Mouse (Mus musculus): ENCODE data around the gene Anxa5. TPM values are rescaled to one million over a fixed set of nuclear protein-coding genes. Genes with fewer than 3 reads are reported as not detected.

Anxa5 gene
- polyA plus RNA-seq, 1 experiment from 2014 or later = 184 TPM

DNA sequence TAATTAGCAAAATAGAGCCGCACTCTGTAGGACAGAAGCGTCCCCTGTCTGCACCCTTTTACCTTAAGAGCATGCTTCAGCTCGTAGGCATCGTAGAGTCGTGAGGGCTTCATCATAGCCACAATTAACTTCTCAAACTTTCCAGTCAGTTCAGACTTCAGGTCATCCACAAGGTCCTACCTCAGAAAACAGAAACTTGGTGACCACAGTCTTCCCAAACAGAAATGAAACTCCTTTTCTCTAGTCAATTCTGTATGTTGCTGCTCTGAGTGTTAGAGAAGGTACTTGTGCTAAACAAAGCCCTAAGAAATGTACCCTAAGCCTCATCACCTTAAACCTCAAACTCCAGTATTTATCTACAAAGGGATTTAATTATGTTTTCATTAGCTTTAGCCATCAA lies 13.9 kb downstream of the Anxa5 start:
- Histone ChIP-seq H3K4me2 (replicated peaks; ENCODE audit: low read depth) (no peak overlapping the region), H3K27me3 (replicated peaks; ENCODE audit: control insufficient read depth, insufficient read depth, low read length) (no peaks in the 10 kb centered on the region), H3K4me3 (ENCODE audit: low read depth, low read length) (no peak overlapping the region), H3K27ac (ENCODE audit: low read depth, low read length) (no peak overlapping the region), H3K9me3 (ENCODE audit: control insufficient read depth) (no peaks in the 10 kb centered on the region), H3K9ac (ENCODE audit: low read depth, low read length) (no peak overlapping the region), H3K36me3 (ENCODE audit: control insufficient read depth, insufficient read depth) (peaks cover 19% of the 10 kb centered on the region; the same call in 1 of the 2 replicates), H3K4me1 (replicated peaks; ENCODE audit: control insufficient read depth, insufficient read depth, low read length) (no peaks in the 10 kb centered on the region)
- ATAC-seq = no peak
- TF ChIP-seq CTCF (IDR thresholded peaks at IDR 0.05; ENCODE audit: low read depth) = no peak
- WGBS = 89% methylated on average over 5 of the region's 5 CpGs

DNA sequence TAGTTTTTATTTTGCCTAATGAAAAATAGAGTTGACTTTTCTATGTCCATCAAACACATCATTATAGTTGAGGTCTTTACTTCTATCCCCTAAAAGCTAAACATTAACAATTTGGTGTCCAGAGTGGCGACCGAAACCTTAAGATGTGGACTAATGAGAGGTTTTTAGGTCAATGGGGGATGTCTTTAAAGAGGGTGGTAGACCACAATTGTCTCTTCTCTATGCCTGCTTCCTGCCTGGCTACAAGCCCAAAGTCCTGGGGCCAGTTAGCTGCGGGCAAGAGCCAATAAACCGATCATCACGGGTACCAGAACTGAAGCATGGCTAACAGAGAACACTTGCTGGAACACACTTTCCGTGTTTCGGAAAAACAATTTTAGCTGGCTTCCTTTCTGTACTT lies 15.0 kb downstream of the Anxa5 start:
- H3K36me3 ChIP-seq (ENCODE audit: control insufficient read depth, insufficient read depth) = peaks cover 20% of the 10 kb centered on the region; the same call in 1 of the 2 replicates
- H3K4me3 ChIP-seq (ENCODE audit: low read depth, low read length) = no peak overlapping the region
- no peaks in the 10 kb centered on the region for H3K4me1 ChIP-seq (replicated peaks; ENCODE audit: control insufficient read depth, insufficient read depth, low read length)
- TF ChIP-seq CTCF (IDR thresholded peaks at IDR 0.05; ENCODE audit: low read depth) = no peak
- H3K9me3 ChIP-seq (ENCODE audit: control insufficient read depth) = no peaks in the 10 kb centered on the region
- H3K27ac ChIP-seq (ENCODE audit: low read depth, low read length) = no peak overlapping the region
- no peak for ATAC-seq
- no peaks in the 10 kb centered on the region for H3K27me3 ChIP-seq (replicated peaks; ENCODE audit: control insufficient read depth, insufficient read depth, low read length)
- WGBS = 79% methylated on average over 7 of the region's 7 CpGs
- no peak overlapping the region for H3K4me2 ChIP-seq (replicated peaks; ENCODE audit: low read depth)
- H3K9ac ChIP-seq (ENCODE audit: low read depth, low read length) = no peak overlapping the region

DNA sequence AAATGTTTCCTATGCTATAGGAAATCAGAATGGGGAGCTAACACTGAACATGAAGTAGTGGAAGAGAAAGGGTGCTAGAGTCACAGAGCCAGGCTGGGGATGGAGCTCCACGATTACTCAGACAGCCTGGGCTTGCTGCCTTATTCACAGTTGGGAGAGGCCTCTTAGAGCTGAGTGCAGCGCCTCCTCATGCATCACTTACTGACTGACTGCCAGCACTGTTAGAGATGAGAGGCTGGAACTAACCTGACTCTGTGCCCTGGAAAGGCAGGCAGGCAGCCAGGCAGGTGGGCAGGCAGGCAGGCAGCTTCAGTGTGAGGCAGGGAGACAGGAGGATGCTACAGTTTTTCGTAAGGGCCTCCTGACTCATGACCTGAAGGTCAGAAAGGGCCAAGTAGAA lies 20.1 kb downstream of the Anxa5 start:
- 83% methylated on average over 3 of the region's 3 CpGs for WGBS
- H3K4me3 ChIP-seq (ENCODE audit: low read depth, low read length) = no peak overlapping the region
- no peaks in the 10 kb centered on the region for H3K4me1 ChIP-seq (replicated peaks; ENCODE audit: control insufficient read depth, insufficient read depth, low read length)
- ATAC-seq = no peak
- H3K27ac ChIP-seq (ENCODE audit: low read depth, low read length) = no peak overlapping the region
- TF ChIP-seq CTCF (IDR thresholded peaks at IDR 0.05; ENCODE audit: low read depth) = no peak
- no peaks in the 10 kb centered on the region for H3K9me3 ChIP-seq (ENCODE audit: control insufficient read depth)
- no peak overlapping the region for H3K4me2 ChIP-seq (replicated peaks; ENCODE audit: low read depth)
- peaks cover 49% of the 10 kb centered on the region; the same call in 1 of the 2 replicates for H3K36me3 ChIP-seq (ENCODE audit: control insufficient read depth, insufficient read depth)
- no peaks in the 10 kb centered on the region for H3K27me3 ChIP-seq (replicated peaks; ENCODE audit: control insufficient read depth, insufficient read depth, low read length)
- no peak overlapping the region for H3K9ac ChIP-seq (ENCODE audit: low read depth, low read length)

DNA sequence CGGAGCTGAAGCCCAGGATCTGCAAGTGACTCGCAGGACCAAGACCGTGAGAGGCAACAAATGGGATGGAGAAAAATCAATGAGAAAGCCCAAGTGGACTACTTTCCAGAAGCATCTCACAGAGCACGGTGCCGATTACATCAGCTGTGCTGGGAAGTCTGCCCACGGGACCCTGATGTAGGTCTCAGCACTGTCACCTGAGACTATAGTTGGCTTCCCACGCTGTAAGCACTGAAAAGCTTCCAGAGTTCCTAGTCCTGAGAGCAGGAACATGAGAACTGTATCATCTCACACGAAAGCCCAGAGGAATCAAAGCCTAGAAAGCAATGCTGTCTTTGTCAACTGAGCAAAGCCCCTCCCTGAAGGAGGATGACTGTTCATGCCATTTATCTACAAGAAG lies 20.6 kb downstream of the Anxa5 start:
- Histone ChIP-seq H3K27me3 (replicated peaks; ENCODE audit: control insufficient read depth, insufficient read depth, low read length) (no peaks in the 10 kb centered on the region), H3K9me3 (ENCODE audit: control insufficient read depth) (no peaks in the 10 kb centered on the region), H3K27ac (ENCODE audit: low read depth, low read length) (no peak overlapping the region), H3K9ac (ENCODE audit: low read depth, low read length) (no peak overlapping the region), H3K36me3 (ENCODE audit: control insufficient read depth, insufficient read depth) (peaks cover 53% of the 10 kb centered on the region; the same call in 1 of the 2 replicates), H3K4me1 (replicated peaks; ENCODE audit: control insufficient read depth, insufficient read depth, low read length) (no peaks in the 10 kb centered on the region), H3K4me3 (ENCODE audit: low read depth, low read length) (no peak overlapping the region), H3K4me2 (replicated peaks; ENCODE audit: low read depth) (no peak overlapping the region)
- no peak for TF ChIP-seq CTCF (IDR thresholded peaks at IDR 0.05; ENCODE audit: low read depth)
- 94% methylated on average over 8 of the region's 8 CpGs for WGBS
- ATAC-seq = no peak

DNA sequence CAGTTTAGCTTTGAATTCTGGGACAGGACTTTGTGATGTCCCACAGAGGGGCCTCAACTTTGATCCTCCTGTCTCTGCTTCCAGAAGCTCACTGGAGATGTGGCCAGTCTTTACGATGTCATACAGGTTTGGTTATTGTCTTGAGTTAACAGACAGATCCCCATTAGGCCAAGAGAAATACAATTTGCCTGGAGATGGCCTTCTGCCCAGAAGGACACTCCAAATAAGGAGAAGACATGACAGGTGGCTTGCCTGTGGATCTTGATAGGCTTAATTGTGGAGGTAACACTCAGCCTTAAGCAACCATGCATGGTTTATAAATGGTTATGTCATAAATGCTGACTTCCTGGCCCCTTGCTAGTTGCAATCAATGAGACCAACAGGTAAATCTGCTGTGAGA lies 23.2 kb downstream of the Anxa5 start:
- Histone ChIP-seq H3K27me3 (replicated peaks; ENCODE audit: control insufficient read depth, insufficient read depth, low read length) (no peaks in the 10 kb centered on the region), H3K9ac (ENCODE audit: low read depth, low read length) (no peak overlapping the region), H3K36me3 (ENCODE audit: control insufficient read depth, insufficient read depth) (peaks cover 59% of the 10 kb centered on the region; the same call in 1 of the 2 replicates), H3K9me3 (ENCODE audit: control insufficient read depth) (no peaks in the 10 kb centered on the region), H3K4me3 (ENCODE audit: low read depth, low read length) (no peak overlapping the region), H3K4me2 (replicated peaks; ENCODE audit: low read depth) (no peak overlapping the region), H3K27ac (ENCODE audit: low read depth, low read length) (no peak overlapping the region), H3K4me1 (replicated peaks; ENCODE audit: control insufficient read depth, insufficient read depth, low read length) (no peaks in the 10 kb centered on the region)
- no peak for ATAC-seq
- TF ChIP-seq CTCF (IDR thresholded peaks at IDR 0.05; ENCODE audit: low read depth) = no peak
- WGBS = 71% methylated on average over 1 of the region's 1 CpGs

DNA sequence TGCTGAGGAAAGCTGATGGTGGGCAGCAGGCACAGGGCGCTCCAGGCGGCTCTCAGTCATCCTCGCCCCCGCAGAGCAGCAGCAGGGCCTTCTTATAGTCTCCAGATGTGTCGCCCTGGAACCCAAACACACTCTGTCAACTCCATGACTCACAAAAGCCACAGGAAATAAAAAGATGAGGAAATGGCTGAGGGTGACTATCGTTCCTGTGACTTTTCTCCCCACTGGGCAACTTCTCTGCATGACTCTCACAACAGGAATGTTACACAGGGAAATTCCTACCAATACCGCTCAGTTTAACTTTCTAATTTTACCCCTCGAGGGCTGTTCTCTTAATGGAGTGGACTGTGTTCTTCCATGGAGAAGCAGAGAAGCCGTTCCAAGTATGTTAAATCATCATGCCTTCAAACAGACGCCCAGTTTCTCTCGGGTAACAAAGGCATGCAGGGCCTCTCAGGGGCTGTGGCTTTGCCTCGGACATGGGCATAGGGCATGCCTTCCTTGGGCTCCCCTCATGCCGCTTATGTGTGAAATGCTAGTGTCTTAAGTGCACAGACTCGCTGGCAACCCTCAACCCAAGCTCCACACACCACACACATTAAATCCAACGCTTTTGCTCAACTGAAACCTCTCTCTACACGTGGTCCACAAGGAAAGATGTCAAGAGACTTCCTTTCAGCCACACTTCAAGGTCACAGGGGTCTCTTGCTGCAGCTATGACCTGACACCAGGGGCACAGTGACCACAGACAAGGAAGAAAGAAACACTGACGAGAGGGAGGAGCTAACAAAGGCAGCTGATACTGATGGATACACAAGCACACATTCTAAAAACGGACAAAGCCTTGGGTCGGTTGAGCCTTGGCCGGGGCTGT lies 26.2 kb downstream of the Anxa5 start:
- 57% methylated on average over 20 of the region's 20 CpGs for WGBS
- Histone ChIP-seq H3K36me3 (ENCODE audit: control insufficient read depth, insufficient read depth) (peaks cover 43% of the 10 kb centered on the region; the same call in 1 of the 2 replicates), H3K27ac (ENCODE audit: low read depth, low read length) (no peak overlapping the region; the same call in 1 of the 2 replicates), H3K9ac (ENCODE audit: low read depth, low read length) (no peak overlapping the region), H3K4me3 (ENCODE audit: low read depth, low read length) (no peak overlapping the region), H3K27me3 (replicated peaks; ENCODE audit: control insufficient read depth, insufficient read depth, low read length) (no peaks in the 10 kb centered on the region), H3K4me1 (replicated peaks; ENCODE audit: control insufficient read depth, insufficient read depth, low read length) (no peaks in the 10 kb centered on the region), H3K4me2 (replicated peaks; ENCODE audit: low read depth) (no peak overlapping the region), H3K9me3 (ENCODE audit: control insufficient read depth) (no peaks in the 10 kb centered on the region)
- no peak for TF ChIP-seq CTCF (IDR thresholded peaks at IDR 0.05; ENCODE audit: low read depth)
- no peak; the same call in 1 of the 2 replicates for ATAC-seq

All from intestine, postnatal 0 days (tissue).